Comparison of ENCODE assay signal across 8 mouse cellular contexts in the genomic region with DNA sequence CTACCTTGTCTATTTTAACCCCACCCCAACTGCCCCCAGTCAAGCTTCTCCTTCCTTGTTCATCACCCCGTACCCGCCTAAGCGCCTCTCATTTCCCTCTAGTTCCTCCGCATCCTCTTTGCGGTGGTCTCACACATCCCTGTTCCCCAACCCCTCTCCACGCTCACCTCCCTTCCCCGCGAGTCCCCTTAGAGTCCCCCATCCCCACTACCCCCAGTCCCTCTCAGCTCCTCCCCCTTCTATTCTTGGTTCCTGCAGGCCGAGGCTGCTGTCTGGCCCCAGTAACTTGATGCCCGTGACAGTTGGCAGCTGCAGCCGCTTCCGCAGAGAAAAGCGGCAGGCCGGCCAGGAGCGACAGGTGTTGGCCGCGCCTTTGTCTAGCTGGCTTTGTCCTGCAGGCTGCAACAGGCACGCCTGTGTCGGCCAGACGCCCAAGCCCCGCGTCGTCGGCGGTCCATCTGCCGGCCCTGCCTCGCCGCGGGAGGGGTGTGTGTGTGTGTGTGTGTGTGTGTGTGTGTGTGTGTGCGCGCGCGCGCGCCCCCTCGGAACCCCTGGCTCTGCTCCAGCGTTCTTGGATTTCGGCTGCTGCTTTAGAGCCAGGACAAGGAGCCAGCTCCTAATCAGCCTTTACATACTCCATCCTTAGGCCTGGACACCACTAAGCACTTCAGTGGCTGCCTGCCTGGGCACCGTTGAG. TPM values are rescaled to one million over a fixed set of nuclear protein-coding genes. Genes with fewer than 3 reads are reported as not detected.
DNase-seq lines count a peak whose midpoint lies in the region; ATAC-seq and TF ChIP-seq lines count a peak whose summit lies in the region.

TSS of gene Hes6 (minus strand) at position 141 of the 697 bp plus-strand sequence.

- peaks cover 9% of the 10 kb centered on the region for H3K4me1 ChIP-seq in midbrain, postnatal 0 days (ENCODE audit: insufficient read depth, low read length)

- no peaks in the 10 kb centered on the region for H3K27me3 ChIP-seq in midbrain, postnatal 0 days (ENCODE audit: insufficient read depth, low read length)
- H3K27me3 ChIP-seq in splenic B cell, adult 2 months (ENCODE audit: control insufficient read depth, insufficient read depth, low read length, poor library complexity, severe bottlenecking), result no peaks in the 10 kb centered on the region

- peak; percentile 66 for DNase-seq in layer of hippocampus, adult 11-12 months (ENCODE audit: low spot score)
- DNase-seq in layer of hippocampus, adult 9-10 months (ENCODE audit: low spot score), result no peak
- peak; percentile 73 for DNase-seq in embryo, embryonic 11.5 days (ENCODE audit: low read depth, low spot score)
- DNase-seq in heart, adult 8-10 months (ENCODE audit: low spot score), result peak; percentile 66
- DNase-seq in kidney, adult 8-10 months, result peak; percentile 56 to 70
- DNase-seq in liver, result peak; percentile 51
- peak; percentile 95 for DNase-seq in midbrain, postnatal 0 days (ENCODE audit: low spot score)
- DNase-seq in splenic B cell, adult 2 months (ENCODE audit: low read depth, low spot score), result peak; percentile 57

- WGBS in midbrain, postnatal 0 days, result under 1% methylated on average over 33 of the region's 39 CpGs

- peak; percentile 55 for ATAC-seq in midbrain, postnatal 0 days (ENCODE audit: low FRiP score)

- peak within 1 kb of the TSS; percentile 81 for H3K9ac ChIP-seq in midbrain, postnatal 0 days (replicated peaks; ENCODE audit: low read length, poor library complexity, severe bottlenecking)

- no peak for TF ChIP-seq CTCF in midbrain, postnatal 0 days (IDR thresholded peaks at IDR 0.05)

- H3K27ac ChIP-seq in midbrain, postnatal 0 days (ENCODE audit: low read depth, low read length), result peak within 1 kb of the TSS; percentile 88

- peaks cover 16% of the 10 kb centered on the region; the same call in 1 of the 2 replicates for H3K36me3 ChIP-seq in midbrain, postnatal 0 days (ENCODE audit: insufficient read depth, low read length)
- peaks cover 3% of the 10 kb centered on the region; the same call in 1 of the 2 replicates for H3K36me3 ChIP-seq in splenic B cell, adult 2 months (ENCODE audit: control insufficient read depth, insufficient read depth, low read length, poor library complexity, severe bottlenecking)

- peak within 1 kb of the TSS; percentile 66 for H3K4me3 ChIP-seq in midbrain, postnatal 0 days (ENCODE audit: low read depth, low read length)

- H3K4me2 ChIP-seq in midbrain, postnatal 0 days (ENCODE audit: low read depth, low read length, poor library complexity, severe bottlenecking), result peak within 1 kb of the TSS; percentile 97

- no peaks in the 10 kb centered on the region for H3K9me3 ChIP-seq in midbrain, postnatal 0 days (ENCODE audit: low read length)

RNA-seq across cellular contexts. Expression of gene Hes6, which starts in this region (rescaled TPM):
- 10 to 100 TPM; 18.6 to 20.4 (median 20.0) TPM for total RNA-seq in heart, adult 8-10 months (2022)
- total RNA-seq in midbrain, postnatal 0 days (2014; rRNA removed), result 105 and 119 TPM in 2 replicates
- polyA plus RNA-seq in midbrain, postnatal 0 days (2015; fragmentation: Nextera tagmentation; extraction: Ambion mirVana), result 111 and 113 TPM in 2 replicates
